ENCODE assay signal across 28 mouse cellular contexts in genomic region chr2:81182421-81182820, GRCm38 (mm10).
DNase-seq lines count a peak whose midpoint lies in the region; ATAC-seq and TF ChIP-seq lines count a peak whose summit lies in the region.
"Had no signal": no experiment of that assay in that cellular context is flagged by ENCODE, and none has a peak within 500 bp of the region (broad histone marks: within the 10 kb centered on the region; RNA-seq: fewer than 3 reads in every experiment).

No protein-coding gene starts in this region.

- no peaks in the 10 kb centered on the region for H3K9me3 ChIP-seq in embryonic facial prominence, embryonic 14.5 days (ENCODE audit: control insufficient read depth, low read length)
- H3K9me3 ChIP-seq in embryonic facial prominence, embryonic 10.5 days = no peaks in the 10 kb centered on the region
- no peaks in the 10 kb centered on the region for H3K9me3 ChIP-seq in limb, embryonic 14.5 days (ENCODE audit: control insufficient read depth, low read length)
- no peaks in the 10 kb centered on the region for H3K9me3 ChIP-seq in intestine, embryonic 15.5 days
- H3K9me3 ChIP-seq: embryonic facial prominence, embryonic 13.5 days; forebrain, embryonic 12.5 days; forebrain, embryonic 15.5 days; heart, embryonic 12.5 days; heart, embryonic 15.5 days had no signal

- no peak overlapping the region for H3K4me3 ChIP-seq in embryonic facial prominence, embryonic 14.5 days (ENCODE audit: low read depth, low read length)
- H3K4me3 ChIP-seq in embryonic facial prominence, embryonic 10.5 days = no peak overlapping the region
- no peak overlapping the region for H3K4me3 ChIP-seq in limb, embryonic 14.5 days (replicated peaks; ENCODE audit: low read length)
- no peak overlapping the region for H3K4me3 ChIP-seq in intestine, embryonic 15.5 days (replicated peaks)
- H3K4me3 ChIP-seq: embryonic facial prominence, embryonic 13.5 days; forebrain, embryonic 12.5 days; forebrain, embryonic 15.5 days; heart, embryonic 12.5 days; heart, embryonic 15.5 days had no signal

- H3K27ac ChIP-seq in embryonic facial prominence, embryonic 14.5 days (replicated peaks; ENCODE audit: low read depth, low read length) = no peak overlapping the region
- no peak overlapping the region for H3K27ac ChIP-seq in embryonic facial prominence, embryonic 10.5 days (replicated peaks)
- no peak overlapping the region for H3K27ac ChIP-seq in limb, embryonic 14.5 days (replicated peaks; ENCODE audit: low read depth, low read length)
- no peak overlapping the region for H3K27ac ChIP-seq in intestine, embryonic 15.5 days
- H3K27ac ChIP-seq: embryonic facial prominence, embryonic 13.5 days; forebrain, embryonic 12.5 days; forebrain, embryonic 15.5 days; heart, embryonic 15.5 days; hindbrain, embryonic 14.5 days; hindbrain, postnatal 0 days had no signal

- H3K4me2 ChIP-seq in embryonic facial prominence, embryonic 14.5 days (ENCODE audit: low read depth, low read length) = no peak overlapping the region
- H3K4me2 ChIP-seq in limb, embryonic 14.5 days (replicated peaks; ENCODE audit: low read depth, low read length, severe bottlenecking) = no peak overlapping the region
- no peak overlapping the region for H3K4me2 ChIP-seq in intestine, embryonic 15.5 days (replicated peaks)
- H3K4me2 ChIP-seq: embryonic facial prominence, embryonic 13.5 days; forebrain, embryonic 12.5 days; forebrain, embryonic 15.5 days; heart, embryonic 12.5 days; heart, embryonic 15.5 days; hindbrain, embryonic 14.5 days had no signal

- H3K36me3 ChIP-seq in embryonic facial prominence, embryonic 14.5 days (ENCODE audit: control insufficient read depth, insufficient read depth, low read length) = no peaks in the 10 kb centered on the region
- H3K36me3 ChIP-seq in embryonic facial prominence, embryonic 10.5 days (replicated peaks) = no peaks in the 10 kb centered on the region
- no peaks in the 10 kb centered on the region for H3K36me3 ChIP-seq in limb, embryonic 14.5 days (ENCODE audit: control insufficient read depth, insufficient read depth, low read length)
- H3K36me3 ChIP-seq in intestine, embryonic 15.5 days = no peaks in the 10 kb centered on the region
- H3K36me3 ChIP-seq: embryonic facial prominence, embryonic 13.5 days; forebrain, embryonic 12.5 days; forebrain, embryonic 15.5 days; heart, embryonic 12.5 days; heart, embryonic 15.5 days had no signal

- no peak for TF ChIP-seq POLR2A in limb, embryonic 14.5 days (IDR thresholded peaks at IDR 0.05; ENCODE audit: borderline replicate concordance, extremely low read depth, insufficient read depth, insufficient read length)

- 82% methylated on average over 2 of the region's 2 CpGs for WGBS in embryonic facial prominence, embryonic 14.5 days
- WGBS in embryonic facial prominence, embryonic 10.5 days = 91% methylated on average over 2 of the region's 2 CpGs
- 59% methylated on average over 2 of the region's 2 CpGs for WGBS in limb, embryonic 14.5 days
- WGBS in intestine, embryonic 15.5 days = 89% methylated on average over 2 of the region's 2 CpGs

- H3K4me1 ChIP-seq in embryonic facial prominence, embryonic 14.5 days (ENCODE audit: control insufficient read depth, insufficient read depth, low read length) = no peaks in the 10 kb centered on the region
- H3K4me1 ChIP-seq in embryonic facial prominence, embryonic 10.5 days = no peaks in the 10 kb centered on the region
- no peaks in the 10 kb centered on the region for H3K4me1 ChIP-seq in limb, embryonic 14.5 days (ENCODE audit: control insufficient read depth, insufficient read depth, low read length)
- H3K4me1 ChIP-seq in intestine, embryonic 15.5 days (replicated peaks) = no peaks in the 10 kb centered on the region
- H3K4me1 ChIP-seq: embryonic facial prominence, embryonic 13.5 days; forebrain, embryonic 12.5 days; forebrain, embryonic 15.5 days; heart, embryonic 12.5 days; heart, embryonic 15.5 days had no signal

- no peak overlapping the region for H3K9ac ChIP-seq in embryonic facial prominence, embryonic 14.5 days (ENCODE audit: low read depth, low read length)
- no peak overlapping the region for H3K9ac ChIP-seq in limb, embryonic 14.5 days (ENCODE audit: low read depth, low read length, severe bottlenecking)
- H3K9ac ChIP-seq in intestine, embryonic 15.5 days = no peak overlapping the region
- H3K9ac ChIP-seq: embryonic facial prominence, embryonic 13.5 days; forebrain, embryonic 12.5 days; forebrain, embryonic 15.5 days; heart, embryonic 12.5 days; heart, embryonic 15.5 days; hindbrain, embryonic 14.5 days had no signal

- ATAC-seq in embryonic facial prominence, embryonic 14.5 days (ENCODE audit: low read depth) = no peak
- ATAC-seq in limb, embryonic 14.5 days (ENCODE audit: low FRiP score, low read depth) = peak; percentile 68
- no peak for ATAC-seq in intestine, embryonic 15.5 days
- ATAC-seq: CD4-positive, CD25-positive, alpha-beta regulatory T cell, adult 4 months; forebrain, embryonic 15.5 days; hindbrain, postnatal 0 days; inflammation-experienced regulatory T-cells, adult 6 months; intestine, postnatal 0 days; Patski had no signal

- no peaks in the 10 kb centered on the region for H3K27me3 ChIP-seq in embryonic facial prominence, embryonic 14.5 days (replicated peaks; ENCODE audit: control insufficient read depth, insufficient read depth, low read length)
- H3K27me3 ChIP-seq in embryonic facial prominence, embryonic 10.5 days (replicated peaks; ENCODE audit: low read depth, poor library complexity, severe bottlenecking) = no peaks in the 10 kb centered on the region
- H3K27me3 ChIP-seq in limb, embryonic 14.5 days (ENCODE audit: control insufficient read depth, insufficient read depth, low read length) = no peaks in the 10 kb centered on the region
- H3K27me3 ChIP-seq in intestine, embryonic 15.5 days (replicated peaks) = no peaks in the 10 kb centered on the region
- H3K27me3 ChIP-seq: embryonic facial prominence, embryonic 13.5 days; forebrain, embryonic 12.5 days; forebrain, embryonic 15.5 days; heart, embryonic 12.5 days; heart, embryonic 15.5 days; Patski had no signal

- peak; percentile 24 for DNase-seq in embryonic facial prominence, embryonic 14.5 days (ENCODE audit: low spot score)
- DNase-seq in embryonic facial prominence, embryonic 10.5 days (ENCODE audit: low spot score) = no peak
- peak; percentile 91 for DNase-seq in Muller cell, postnatal 12 days (ENCODE audit: inconsistent ontology term)
- DNase-seq in brain, adult 2 months (ENCODE audit: low read depth, low spot score) = peak; percentile 13
- DNase-seq in limb, embryonic 14.5 days (ENCODE audit: low spot score) = peak; percentile 55
- DNase-seq in lung, postnatal 36 days = no peak
- no peak for DNase-seq in cerebellum, adult 9-11 months
- DNase-seq: adrenal gland, adult 2 months; adrenal gland, postnatal 14 days; cerebellum, adult 11-12 months; cerebellum, adult 8-10 months; cerebellum, postnatal 14 days; gastrocnemius, postnatal 25 days; heart, adult 18-20 months; heart, postnatal 10 days; heart, postnatal 4 days had no signal

Comparison
In these comparisons a context has a peak if more than half of its experiments do, and no peak if none do; other contexts are left out.
1. DNase-seq: peak in embryonic facial prominence, embryonic 14.5 days (single experiment), Muller cell, postnatal 12 days (single experiment), brain, adult 2 months (single experiment) and limb, embryonic 14.5 days (single experiment); none in embryonic facial prominence, embryonic 10.5 days (single experiment), lung, postnatal 36 days (single experiment) and cerebellum, adult 9-11 months (single experiment).